Mouse (Mus musculus) CD4-positive, CD25-positive, alpha-beta regulatory T cell, adult 2 months (primary cell): ENCODE results near the gene Serping1.

Experiments
- DNase-seq: peaks from one replicate; pipeline ENCODE4 v3.0.0-alpha.2; 2012; ENCODE audit warnings: low read depth, low spot score

Serping1 gene

DNA sequence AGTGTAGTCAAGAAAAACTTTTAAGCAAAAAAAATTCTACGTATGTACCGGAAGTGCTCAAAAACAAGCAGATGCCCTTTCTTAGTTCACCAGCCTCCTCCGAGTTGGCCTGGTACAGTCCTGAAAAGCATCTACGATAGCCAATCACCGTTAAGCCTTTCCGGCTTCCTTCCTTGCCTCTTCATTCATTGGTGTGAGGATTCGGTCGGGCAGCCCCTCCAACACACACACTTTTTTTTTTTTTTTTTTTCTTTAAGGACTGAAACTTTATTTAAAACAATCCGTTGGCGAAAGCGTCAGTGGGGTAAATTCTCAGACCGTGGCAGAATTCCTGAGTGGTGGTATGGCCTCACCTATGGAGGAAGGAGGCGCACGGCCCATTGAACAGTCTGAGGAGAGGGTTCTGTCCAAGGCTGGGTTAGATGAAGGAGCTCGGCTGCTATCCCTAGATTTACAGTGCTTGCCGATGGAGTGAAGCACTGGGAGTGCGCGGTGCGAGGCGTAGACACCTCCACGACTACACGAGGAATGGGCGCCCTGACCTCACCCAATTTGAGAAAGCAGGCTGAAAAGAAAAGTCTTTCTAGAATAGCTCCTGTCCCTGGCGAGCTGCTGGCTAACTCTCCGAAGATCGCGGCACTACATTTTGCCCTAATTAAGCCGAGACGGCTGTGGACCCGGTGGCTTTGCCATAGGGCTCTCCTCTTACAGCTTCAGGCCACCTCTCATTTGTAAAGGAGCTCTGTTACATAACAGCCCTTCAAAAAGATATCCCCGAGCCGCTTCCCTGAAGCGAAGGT is 59.5 kb downstream of the Serping1 start:
- DNase-seq = peak; percentile 95
